Mouse (Mus musculus): ENCODE results near the gene Patj.

Patj gene

DNA sequence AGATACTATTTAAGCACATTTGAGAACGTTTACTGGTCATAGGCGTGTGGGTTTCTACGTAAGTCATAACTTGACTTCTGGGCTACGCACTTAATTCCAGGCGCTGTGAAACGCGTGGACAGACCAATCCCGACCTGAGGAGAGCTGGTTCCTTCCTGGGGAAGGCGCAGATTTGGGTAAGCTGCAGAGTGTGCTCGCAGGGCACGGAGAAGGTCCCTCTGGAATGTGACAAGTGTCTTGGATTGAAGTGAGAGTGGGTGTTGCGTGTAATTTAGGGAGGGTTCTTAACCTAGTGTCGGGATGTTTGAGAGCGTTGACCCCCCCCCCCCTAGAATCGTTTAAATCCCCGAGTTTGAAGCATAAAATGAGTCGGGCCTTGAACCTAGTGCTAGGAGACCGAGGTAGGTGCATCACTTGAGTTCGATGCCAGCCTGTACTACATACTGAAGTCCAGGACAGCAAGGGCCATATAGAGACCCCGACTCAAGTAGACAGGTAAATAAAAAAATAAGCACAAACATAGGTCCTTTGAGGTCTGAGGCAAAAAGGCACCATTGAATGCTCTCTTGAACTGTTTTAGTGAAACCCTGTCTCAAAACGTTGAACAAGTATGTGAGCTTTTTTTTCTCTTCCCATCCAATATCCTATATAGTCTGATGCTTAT is 331.8 kb downstream of the Patj start:
- DNase-seq (ENCODE audit: low spot score), result no peak

DNA sequence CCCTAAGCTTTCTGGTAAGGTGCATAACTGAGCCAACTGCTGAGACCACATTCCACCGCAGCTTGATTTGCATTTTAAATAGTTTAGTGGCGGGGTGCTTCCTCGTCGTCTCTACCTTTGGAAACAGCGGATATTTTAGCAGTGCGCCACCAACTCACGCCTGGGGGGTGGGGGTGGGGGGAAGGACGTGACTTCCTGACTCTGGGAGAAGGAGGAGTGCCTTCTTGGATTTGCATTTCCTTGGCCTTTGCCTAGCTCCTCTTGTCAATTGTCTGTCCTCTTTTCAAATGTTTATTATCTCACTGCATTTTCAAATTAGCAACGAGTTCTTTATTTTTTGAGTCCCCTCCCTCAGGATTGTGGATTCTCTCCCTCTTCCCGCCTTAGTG is 332.4 kb downstream of the Patj start:
- peak; percentile 28 for DNase-seq (ENCODE audit: low spot score)

DNA sequence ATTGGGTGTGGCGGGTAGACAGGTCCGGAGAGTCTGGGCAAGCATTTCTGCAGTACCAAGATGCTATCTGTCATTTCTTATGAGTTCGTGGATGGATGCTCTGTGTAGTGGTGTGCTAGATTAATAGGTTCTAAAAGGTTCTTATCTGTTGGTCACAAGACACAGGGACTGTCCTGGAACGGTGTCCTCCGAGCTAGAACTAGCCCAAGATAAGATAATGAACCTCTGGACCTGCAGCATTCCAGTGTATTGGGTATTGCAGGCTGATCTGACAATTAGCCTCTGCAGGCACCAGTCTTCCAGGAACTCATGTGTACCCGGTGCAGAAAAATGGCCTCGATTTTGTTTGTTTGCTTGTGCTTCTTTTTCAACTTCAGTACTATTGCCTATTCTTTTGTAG is 333.1 kb downstream of the Patj start:
- DNase-seq (ENCODE audit: low spot score), result no peak

DNA sequence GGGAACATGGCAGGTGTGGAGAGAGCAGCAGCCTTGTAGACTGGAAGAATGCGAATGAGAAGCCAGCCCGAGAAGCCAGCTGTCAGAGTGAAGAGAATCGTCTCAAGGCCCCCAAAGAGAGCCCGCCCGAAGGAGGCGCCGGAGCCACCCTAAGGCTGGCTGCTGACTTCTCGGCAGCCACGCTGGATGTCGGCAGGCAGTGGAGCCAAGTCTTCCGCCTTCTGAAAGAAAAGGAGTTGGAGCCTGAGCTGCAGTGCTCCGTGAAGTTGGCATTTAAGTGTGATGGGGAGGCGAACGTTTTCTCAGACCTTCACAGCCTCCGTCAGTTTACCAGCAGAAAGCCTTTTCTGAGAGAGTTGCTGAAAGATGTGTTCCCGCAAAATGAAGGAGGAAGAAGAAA is 338.1 kb downstream of the Patj start:
- DNase-seq (ENCODE audit: low spot score), result no peak

DNA sequence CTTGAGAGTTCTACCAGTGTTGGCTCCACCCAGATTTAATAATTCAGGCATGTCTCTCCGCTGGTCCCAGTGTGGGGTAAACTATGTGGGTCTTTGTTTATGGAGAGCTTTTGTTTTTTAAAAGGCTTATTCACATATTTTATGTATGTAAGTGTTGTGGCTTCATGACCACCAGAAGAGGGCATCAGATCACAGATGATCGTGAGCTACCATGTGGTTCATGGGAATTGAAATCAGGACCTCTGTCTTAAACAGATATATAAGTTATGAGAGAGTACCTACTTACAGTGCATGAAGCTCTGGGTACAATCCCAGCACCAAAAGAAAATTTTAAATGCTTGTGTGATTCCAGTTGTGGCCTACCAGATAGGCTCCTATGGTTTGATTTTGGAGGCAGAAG is 344.2 kb downstream of the Patj start:
- DNase-seq (ENCODE audit: low spot score), result peak; percentile 61

DNA sequence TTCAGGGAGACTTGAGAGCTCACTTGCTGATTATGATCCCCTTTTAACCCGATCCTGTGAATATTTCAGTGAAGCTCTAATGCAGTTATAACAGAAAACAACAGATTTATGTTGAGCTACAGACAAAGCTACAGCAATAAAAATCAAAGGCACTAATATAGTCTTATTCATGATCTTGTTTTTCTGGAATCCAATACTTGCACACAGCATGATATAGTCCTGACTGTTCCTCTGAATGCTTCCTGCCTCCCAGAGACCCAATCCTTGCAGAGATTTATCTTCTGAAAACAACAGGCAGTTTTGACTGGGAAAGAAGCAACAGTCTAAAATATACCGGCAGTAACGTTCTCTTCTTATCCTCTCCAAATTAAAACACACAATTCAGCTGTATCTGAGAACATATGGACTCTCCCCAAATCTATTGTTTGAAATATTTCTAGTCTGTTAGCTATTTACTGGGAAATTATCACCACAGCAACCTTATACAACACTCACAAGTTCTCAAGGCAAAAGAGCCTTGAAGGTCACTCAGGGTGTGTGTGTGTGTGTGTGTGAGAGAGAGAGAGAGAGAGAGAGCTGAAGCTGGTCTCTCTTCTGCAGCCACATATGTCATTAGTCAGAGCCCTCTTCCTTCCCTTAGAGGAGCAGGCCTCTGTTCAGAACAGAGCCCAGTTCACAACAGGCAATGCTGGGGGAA is 347.8 kb downstream of the Patj start:
- no peak for DNase-seq (ENCODE audit: low spot score)

DNA sequence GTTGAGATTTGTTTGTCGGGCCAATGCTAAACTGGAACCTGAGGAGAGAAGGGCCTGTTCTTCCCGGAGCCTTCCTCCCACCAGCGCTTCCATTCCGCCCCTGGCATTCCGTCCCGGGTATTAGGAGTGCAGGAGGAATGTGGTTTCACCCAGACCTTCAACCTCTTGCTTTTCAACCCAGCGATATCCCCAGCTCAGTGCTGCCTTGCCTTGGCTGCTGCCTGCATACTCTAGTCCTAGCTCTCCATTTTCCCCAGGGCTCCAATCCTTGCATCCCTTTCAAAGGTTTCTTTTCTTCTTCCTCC is 348.3 kb downstream of the Patj start:
- peak; percentile 59 for DNase-seq (ENCODE audit: low spot score)

DNA sequence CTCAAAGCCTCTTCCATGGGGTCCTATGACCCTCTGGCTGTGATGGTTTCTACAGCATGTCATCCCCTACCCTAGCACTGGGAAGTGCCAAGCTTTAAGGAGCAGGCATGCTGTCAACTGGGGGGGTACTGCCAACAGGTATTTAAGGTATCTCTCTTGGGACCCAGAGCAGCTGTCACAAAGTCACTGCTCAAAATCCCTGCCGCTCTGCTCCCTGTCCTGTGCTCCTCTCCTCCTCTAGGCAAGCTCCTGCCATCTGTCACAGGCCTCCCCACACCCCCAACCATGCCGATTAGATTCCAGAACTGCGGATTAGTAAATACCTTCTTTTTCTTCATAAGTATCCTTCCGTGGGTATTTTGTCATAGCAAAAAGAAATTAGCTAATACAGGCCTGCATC is 358.9 kb downstream of the Patj start:
- DNase-seq (ENCODE audit: low spot score), result no peak

DNA sequence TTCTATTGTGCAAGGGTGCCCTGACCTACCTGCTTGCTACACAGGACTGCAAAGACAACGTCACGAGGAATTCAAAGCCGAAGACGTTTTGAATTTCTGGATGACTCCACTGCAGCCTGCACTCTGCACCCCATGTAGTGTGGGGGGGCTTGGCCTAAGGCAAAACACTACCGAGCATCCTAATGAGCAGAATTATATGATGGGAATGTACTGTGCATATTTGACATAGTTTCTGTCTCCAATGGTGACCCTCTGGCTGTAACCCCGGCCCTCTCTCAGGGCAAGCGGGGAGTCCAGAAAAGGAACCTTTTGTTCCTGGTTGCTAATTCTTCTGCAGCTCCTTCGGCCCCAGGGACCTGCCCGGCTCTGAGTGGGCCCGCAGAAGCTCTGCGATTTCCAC is 360.6 kb downstream of the Patj start:
- no peak for DNase-seq (ENCODE audit: low spot score)

DNA sequence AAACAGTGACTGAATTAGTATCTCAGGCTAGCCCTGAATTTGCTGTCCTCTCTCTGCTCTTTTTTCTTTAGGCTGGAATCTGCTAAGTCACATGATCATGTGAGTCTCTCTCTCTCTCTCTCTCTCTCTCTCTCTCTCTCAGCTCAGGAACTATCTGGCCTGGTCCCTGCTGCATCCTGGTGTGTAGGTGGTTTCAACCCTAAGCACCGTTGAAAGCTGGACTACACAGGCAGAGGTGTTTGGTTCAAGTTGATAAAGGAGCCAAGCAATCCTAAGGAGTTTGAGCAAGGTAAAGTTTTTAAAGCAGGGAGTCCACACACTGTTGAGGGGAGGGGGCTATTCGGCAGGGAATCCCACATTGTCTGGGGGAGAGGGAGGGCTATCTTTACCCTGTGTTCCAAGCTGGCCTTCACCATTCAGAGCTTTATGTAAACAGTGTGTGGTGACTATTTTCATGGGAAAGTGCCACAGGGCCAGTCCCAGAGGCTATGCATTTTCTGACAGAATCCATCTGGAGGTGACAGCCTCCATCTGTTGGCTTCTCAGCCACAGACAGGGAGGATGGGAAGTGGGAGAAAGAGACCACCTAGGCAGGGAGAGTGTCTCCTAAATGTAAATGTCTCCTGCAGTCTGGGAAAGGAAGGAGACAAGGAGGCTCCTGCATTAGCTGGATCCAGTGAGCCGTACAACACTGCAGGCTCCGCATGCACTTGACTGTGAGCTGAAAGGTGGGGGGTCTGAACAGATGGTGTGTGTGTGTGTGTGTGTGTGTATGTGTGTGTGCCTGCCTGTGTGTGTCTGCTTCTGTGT is 362.6 kb downstream of the Patj start:
- peak; percentile 40 for DNase-seq (ENCODE audit: low spot score)

DNA sequence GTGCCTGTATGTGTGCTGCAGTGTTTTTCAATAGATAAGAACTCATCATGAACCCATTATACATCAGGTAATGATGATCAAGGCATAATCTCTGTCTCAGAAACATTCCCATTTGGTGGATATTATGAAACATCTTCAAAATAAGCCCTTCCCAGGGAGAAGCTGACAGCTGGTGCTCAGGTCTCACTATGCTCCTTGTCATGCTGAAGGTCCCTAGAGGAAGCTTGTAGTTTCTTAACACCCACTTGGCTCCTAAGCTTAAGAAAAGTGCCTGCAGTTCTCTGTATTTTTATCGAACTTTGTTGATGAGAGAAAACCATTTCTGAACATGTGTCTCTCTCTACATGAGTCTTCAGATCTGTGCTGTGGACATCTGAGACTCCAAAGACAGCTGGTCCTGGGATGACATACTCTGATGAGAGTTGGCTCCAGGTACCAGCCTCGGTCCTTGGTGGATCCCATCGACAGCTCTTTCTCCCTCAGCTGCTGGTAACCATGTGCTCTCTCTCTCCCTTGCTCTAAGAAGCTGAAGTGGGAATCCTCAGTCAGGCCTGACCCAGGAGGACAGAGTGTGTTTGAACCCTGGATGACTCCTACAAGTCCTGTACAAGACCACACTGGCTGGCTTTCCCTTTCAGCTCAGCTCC is 363.4 kb downstream of the Patj start:
- no peak for DNase-seq (ENCODE audit: low spot score)

DNA sequence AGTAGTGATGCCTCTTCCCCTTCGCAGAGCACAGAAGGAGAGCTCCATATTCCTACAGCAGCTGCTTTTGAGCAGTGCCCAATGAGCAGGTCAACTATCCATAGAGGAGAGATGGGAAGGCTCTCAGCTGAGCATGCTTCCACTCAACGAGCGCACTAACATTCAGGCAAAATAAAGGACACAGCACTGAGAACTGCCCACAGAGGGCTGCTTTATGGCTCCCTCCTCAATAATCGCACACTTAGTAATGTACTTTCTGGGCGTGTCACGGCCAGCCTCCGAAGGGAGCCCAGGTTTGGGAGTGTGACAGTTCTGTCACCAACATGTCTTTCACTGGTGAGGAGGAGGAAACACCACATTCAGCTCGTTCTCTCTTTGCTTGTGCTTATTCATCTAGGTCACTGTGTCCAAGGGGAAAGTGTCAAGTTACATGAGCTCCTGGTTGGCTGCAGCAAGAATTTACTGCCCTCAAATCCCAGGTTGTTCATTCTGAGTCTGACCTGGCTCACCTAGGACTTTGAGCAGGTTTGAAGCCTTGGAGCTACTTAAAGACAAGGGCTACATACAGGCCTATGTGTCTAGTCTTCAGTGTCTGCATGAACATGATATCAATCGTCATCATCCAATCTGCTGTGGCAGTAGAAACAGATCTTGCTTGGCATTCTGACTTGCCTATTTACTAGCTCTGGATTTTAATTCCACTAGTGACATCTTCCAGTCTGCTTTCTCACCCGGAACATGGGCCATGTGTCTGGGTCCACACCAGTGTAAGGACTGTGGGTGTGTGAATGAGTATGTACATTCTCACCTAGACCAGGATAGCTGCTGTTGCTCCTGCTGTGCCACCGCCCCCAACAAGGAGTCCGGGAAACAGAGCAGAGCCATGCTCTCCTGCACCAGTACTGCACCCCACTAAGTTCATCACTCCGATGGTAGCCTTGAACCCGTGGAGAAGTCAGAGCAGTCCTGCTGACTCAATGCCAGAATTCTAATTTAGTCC is 371.8 kb downstream of the Patj start:
- DNase-seq (ENCODE audit: low spot score), result no peak
